Mouse (Mus musculus) heart, embryonic 15.5 days (tissue): Measurements from ENCODE around the gene Kcnip2. TPM values are rescaled to one million over a fixed set of nuclear protein-coding genes. Genes with fewer than 3 reads are reported as not detected.

Experiments
- ATAC-seq: fragments of 200-750 bp; cut with Nextera tagmentation; replicated peaks from 2 replicates; pipeline ENCODE4 v1.8.0; 2017; ENCODE audit warnings: low read depth, moderate TSS enrichment; ENCODE audit not compliant: insufficient number of reproducible peaks, insufficient read depth, low FRiP score
- H3K27ac ChIP-seq: fragments of 300-500 bp; sonication (generic); 2 replicates; pipeline ENCODE4 v1.5.1; 2015; ENCODE audit warnings: mild to moderate bottlenecking, inconsistent platforms
- H3K27me3 ChIP-seq: fragments of 300-500 bp; sonication (generic); 2 replicates; pipeline ENCODE4 v1.6.1; 2015; ENCODE audit warnings: inconsistent platforms
- H3K36me3 ChIP-seq: fragments of 300-500 bp; sonication (generic); 2 replicates; pipeline ENCODE4 v1.6.1; 2015; ENCODE audit warnings: mild to moderate bottlenecking, inconsistent platforms
- H3K4me1 ChIP-seq: fragments of 300-500 bp; sonication (generic); replicated peaks from 2 replicates; pipeline ENCODE4 v1.6.1; 2015; ENCODE audit warnings: inconsistent platforms
- H3K4me2 ChIP-seq: fragments of 300-500 bp; sonication (generic); 2 replicates; pipeline ENCODE4 v1.6.1; 2015; ENCODE audit warnings: inconsistent platforms, mild to moderate bottlenecking, moderate library complexity
- H3K4me3 ChIP-seq: fragments of 300-500 bp; sonication (generic); 2 replicates; pipeline ENCODE4 v1.5.1; 2015; ENCODE audit warnings: mild to moderate bottlenecking, inconsistent platforms
- H3K9ac ChIP-seq: fragments of 300-500 bp; sonication (generic); 2 replicates; pipeline ENCODE4 v1.6.1; 2015; ENCODE audit warnings: mild to moderate bottlenecking, inconsistent platforms
- H3K9me3 ChIP-seq: fragments of 300-500 bp; sonication (generic); replicated peaks from 2 replicates; pipeline ENCODE4 v1.6.1; 2016; ENCODE audit warnings: inconsistent platforms
- WGBS: fragments of 180-500 bp; shearing (Covaris S2); methylation state at CpG from one replicate; pipeline ENCODE4 v1.1.7; 2015; ENCODE audit warnings: mixed read lengths; 5-methylcytosine and 5-hydroxymethylcytosine counted together
- polyA plus RNA-seq: library from polyadenylated mRNA; unstranded; fragments of >200 nt; fragmentation: Nextera tagmentation; extraction: Ambion mirVana; gene quantifications from 2 replicates; pipeline ENCODE4 v1.2.1, GENCODE M21; 2015

Gene Kcnip2
- polyA plus RNA-seq, 1 experiment from 2014 or later = 10.0 TPM

DNA sequence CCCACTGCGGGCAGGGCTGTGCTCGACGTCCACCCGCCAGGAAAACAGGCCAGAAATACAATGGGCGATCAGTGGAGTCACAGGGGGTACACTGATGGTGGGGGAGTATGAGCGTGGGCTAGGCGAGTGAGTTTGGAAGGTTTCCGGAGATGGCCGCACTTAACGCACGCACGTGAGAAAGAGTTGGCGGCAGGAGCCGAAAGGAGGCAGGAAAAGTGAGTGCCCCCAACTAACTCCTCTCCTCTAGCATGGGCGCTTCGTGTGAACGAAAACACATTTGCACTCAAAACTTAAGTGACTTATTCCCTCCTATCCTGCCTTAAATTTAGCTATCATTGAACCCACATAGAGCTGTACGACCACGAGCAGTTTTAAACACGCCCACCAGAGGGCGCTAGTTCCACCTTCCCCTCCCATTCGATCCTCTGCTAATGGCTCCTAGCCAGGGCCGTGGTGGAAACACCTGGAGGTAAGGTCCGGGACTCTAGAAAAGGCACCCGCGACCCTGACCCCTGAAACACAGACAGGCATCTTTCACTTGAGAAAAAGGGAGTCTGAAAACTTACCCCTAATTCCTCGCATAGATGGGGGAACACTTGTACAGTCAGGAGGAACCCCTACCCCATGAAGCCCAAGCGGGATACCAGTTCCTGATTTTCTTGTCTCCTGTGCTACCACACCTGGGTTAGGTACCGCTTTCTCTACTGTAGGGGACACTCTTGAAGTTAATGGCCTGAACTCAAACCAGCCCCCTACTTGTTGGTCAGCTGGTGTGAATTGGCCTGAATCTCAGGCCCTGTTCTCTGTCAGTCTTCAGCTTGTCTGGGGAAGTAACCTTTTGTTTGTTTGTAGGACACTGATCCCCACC, 69.5 kb downstream of the Kcnip2 start:
- H3K4me3 ChIP-seq = peak overlapping the region; percentile 10; the same call in 1 of the 2 replicates
- peaks cover 51% of the 10 kb centered on the region for H3K4me1 ChIP-seq
- H3K27ac ChIP-seq = no peak overlapping the region
- no peaks in the 10 kb centered on the region for H3K9me3 ChIP-seq
- WGBS = 10% methylated on average over 29 of the region's 29 CpGs
- no peak overlapping the region for H3K9ac ChIP-seq
- peaks cover 3% of the 10 kb centered on the region; the same call in 1 of the 2 replicates for H3K36me3 ChIP-seq
- peak; percentile 25 for ATAC-seq
- H3K4me2 ChIP-seq = peak overlapping the region; percentile 47
- peaks cover 47% of the 10 kb centered on the region for H3K27me3 ChIP-seq

- Histone ChIP-seq H3K4me1 (peaks cover 52% of the 10 kb centered on the region), H3K9ac (no peak overlapping the region)
- WGBS = 6% methylated on average over 32 of the region's 32 CpGs
Measured at GRCm38 (mm10) chr19:45745344-45746152, 70.3 kb downstream of the Kcnip2 start.

GRCm38 (mm10) chr19:45743619-45744018, 72.2 kb downstream of the Kcnip2 start:
- H3K9ac ChIP-seq = no peak overlapping the region
- H3K9me3 ChIP-seq = no peaks in the 10 kb centered on the region
- peak overlapping the region; percentile 98; the same call in 1 of the 2 replicates for H3K4me2 ChIP-seq
- peaks cover 74% of the 10 kb centered on the region for H3K27me3 ChIP-seq
- no peak overlapping the region for H3K27ac ChIP-seq
- 40% methylated on average over 7 of the region's 7 CpGs for WGBS
- no peak for ATAC-seq
- H3K4me3 ChIP-seq = peak overlapping the region; percentile 59; the same call in 1 of the 2 replicates
- H3K4me1 ChIP-seq = peaks cover 45% of the 10 kb centered on the region
- no peaks in the 10 kb centered on the region for H3K36me3 ChIP-seq

More at GRCm38 (mm10) chr19:45745344-45746152, 70.3 kb downstream of the Kcnip2 start:
- Histone ChIP-seq H3K9me3 (no peaks in the 10 kb centered on the region), H3K4me3 (peak overlapping the region; percentile 10), H3K36me3 (no peaks in the 10 kb centered on the region), H3K27ac (no peak overlapping the region), H3K27me3 (peaks cover 55% of the 10 kb centered on the region), H3K4me2 (peak overlapping the region; percentile 47)
- no peak for ATAC-seq

DNA sequence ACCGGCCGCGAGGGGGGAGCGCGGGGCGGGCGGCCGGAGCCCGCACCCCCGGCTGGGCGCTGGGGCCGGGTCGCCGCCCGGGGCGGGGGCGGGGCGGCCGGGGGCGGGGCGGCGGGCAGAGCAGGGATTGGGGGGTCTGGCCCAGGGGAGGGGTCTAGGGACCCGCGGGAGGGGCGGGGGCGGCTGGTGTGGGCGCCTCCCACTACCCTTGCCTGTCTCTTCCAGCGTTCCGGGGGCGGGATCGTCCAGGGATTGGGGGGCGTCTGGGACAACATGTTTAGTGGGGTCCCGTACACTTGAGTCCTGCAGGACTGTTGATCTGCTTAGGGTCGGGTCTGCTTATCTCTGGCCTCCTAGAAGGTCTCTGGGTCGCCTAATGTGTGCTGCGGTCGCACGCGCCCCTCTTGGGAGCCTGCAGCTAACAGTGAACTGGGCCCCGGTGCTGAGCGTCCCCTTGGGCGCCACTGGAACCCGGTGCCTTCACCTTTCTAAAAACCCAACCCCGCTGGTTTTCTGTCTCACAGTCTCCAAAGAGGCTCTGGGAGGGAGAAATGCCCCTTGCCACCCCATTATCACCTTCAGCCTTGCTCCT, 72.8 kb downstream of the Kcnip2 start:
- Histone ChIP-seq H3K4me2 (peak overlapping the region; percentile 98), H3K27me3 (peaks cover 79% of the 10 kb centered on the region), H3K4me3 (peak overlapping the region; percentile 59), H3K4me1 (peaks cover 40% of the 10 kb centered on the region), H3K9ac (peak overlapping the region; percentile 47; the same call in 1 of the 2 replicates), H3K27ac (no peak overlapping the region), H3K9me3 (no peaks in the 10 kb centered on the region), H3K36me3 (no peaks in the 10 kb centered on the region)
- WGBS = 5% methylated on average over 26 of the region's 44 CpGs
- no peak for ATAC-seq

GRCm38 (mm10) chr19:45742218-45742983, 73.5 kb downstream of the Kcnip2 start, which contains the start of gene Fgf8:
TSS of gene Fgf8 (minus strand) at chr19:45742915.
- Histone ChIP-seq H3K4me1 (peaks cover 41% of the 10 kb centered on the region), H3K4me2 (peak within 1 kb of the TSS; percentile 98), H3K9me3 (no peaks in the 10 kb centered on the region), H3K27me3 (peaks cover 86% of the 10 kb centered on the region), H3K27ac (no peak within 1 kb of the TSS), H3K9ac (peak within 1 kb of the TSS; percentile 47), H3K4me3 (peak within 1 kb of the TSS; percentile 59), H3K36me3 (no peaks in the 10 kb centered on the region)
- WGBS = under 1% methylated on average over 59 of the region's 68 CpGs
- no peak for ATAC-seq

Other genes starting within 250 kb of the Kcnip2 start
- gene Fbxw4, start 155.7 kb downstream of the Kcnip2 start, polyA plus RNA-seq = 3.5 and 7.7 TPM in 2 replicates
- 0.47 and 0.52 TPM in 2 replicates for gene Fgf8, start 73.1 kb downstream of the Kcnip2 start, polyA plus RNA-seq
- gene Npm3, start 66.5 kb downstream of the Kcnip2 start, polyA plus RNA-seq = 8.4 and 9.1 TPM in 2 replicates
- 33.8 and 38.1 TPM in 2 replicates for gene Mgea5, start 32.2 kb downstream of the Kcnip2 start, polyA plus RNA-seq
- 12.2 and 15.3 TPM in 2 replicates for gene Armh3, start 182.4 kb upstream of the Kcnip2 start, polyA plus RNA-seq
- 6.5 and 7.5 TPM in 2 replicates for gene Hps6, start 187.4 kb upstream of the Kcnip2 start, polyA plus RNA-seq
- gene Pprc1, start 228.8 kb upstream of the Kcnip2 start, polyA plus RNA-seq = 17.7 and 25.8 TPM in 2 replicates
- gene Ldb1, start 229.2 kb upstream of the Kcnip2 start, polyA plus RNA-seq = 64.5 and 78.7 TPM in 2 replicates